Mouse (Mus musculus) C2C12 (cell line): Measurements from ENCODE around the gene A730009L09Rik.

Source experiments
- CEBPB ChIP-seq: IDR thresholded peaks from one replicate; pipeline ENCODE4 v1.6.1; 2011; ENCODE audit warnings: low read depth, mild to moderate bottlenecking, control low read depth, moderate library complexity
- CTCF ChIP-seq: IDR thresholded peaks from one replicate; pipeline ENCODE4 v1.5.1; 2011; ENCODE audit not compliant: control insufficient read depth, insufficient read depth, insufficient read length
- MAX ChIP-seq: IDR thresholded peaks from one replicate; pipeline ENCODE4 v1.6.1; 2011; ENCODE audit warnings: mild to moderate bottlenecking, control low read depth
- MYOD1 ChIP-seq: IDR thresholded peaks from one replicate; pipeline ENCODE4 v1.6.1; 2011; ENCODE audit warnings: low read depth; ENCODE audit not compliant: control insufficient read depth, insufficient read length
- USF1 ChIP-seq: IDR thresholded peaks from one replicate; pipeline ENCODE4 v1.6.1; 2011; ENCODE audit warnings: low read depth, mild to moderate bottlenecking, control low read depth, moderate library complexity

GRCm38 (mm10) chr16:84527375-84527774, 12.5 kb downstream of the A730009L09Rik start:
- TF ChIP-seq MYOD1: no peak
- TF ChIP-seq CTCF: no peak
- TF ChIP-seq USF1: no peak
- no peak for TF ChIP-seq MAX
- TF ChIP-seq CEBPB: no peak
